Mouse (Mus musculus): ENCODE data around the gene Spin2c.

The Spin2c gene

DNA sequence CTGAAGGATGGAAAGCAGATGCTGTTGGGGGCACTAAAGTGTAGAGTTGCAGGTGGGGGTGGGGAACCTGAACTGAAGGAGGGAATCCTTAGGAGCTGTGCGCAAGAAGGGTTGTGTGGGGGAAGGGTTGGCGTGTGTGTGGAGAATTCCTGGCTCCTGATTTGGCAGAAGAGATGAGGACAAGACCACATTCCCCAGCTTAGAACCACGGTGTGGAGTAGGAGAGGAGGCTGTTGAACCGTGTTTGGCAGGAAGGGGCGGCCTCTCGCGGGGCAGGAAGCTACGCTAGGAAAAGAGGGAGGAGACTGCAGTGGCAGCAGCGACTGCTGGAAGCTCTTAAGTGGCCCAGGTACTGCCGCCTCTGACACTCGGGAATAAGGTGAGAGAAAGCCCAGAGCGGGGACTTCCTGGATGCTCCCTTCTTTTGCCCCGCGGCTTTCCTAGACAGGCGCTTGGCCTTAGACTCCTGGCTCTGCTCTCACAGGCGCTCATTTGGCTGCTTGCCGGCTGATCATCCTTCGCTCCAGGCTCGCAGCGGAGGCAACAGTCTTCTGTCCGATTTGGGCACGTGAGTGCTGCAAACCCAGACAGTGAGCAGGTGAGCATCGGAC is at the start of gene Spin2c:
TSS of gene Spin2c (plus strand) at position 275 of the 611 bp plus-strand sequence.
- peak; percentile 73 for DNase-seq (ENCODE audit: low spot score)

DNA sequence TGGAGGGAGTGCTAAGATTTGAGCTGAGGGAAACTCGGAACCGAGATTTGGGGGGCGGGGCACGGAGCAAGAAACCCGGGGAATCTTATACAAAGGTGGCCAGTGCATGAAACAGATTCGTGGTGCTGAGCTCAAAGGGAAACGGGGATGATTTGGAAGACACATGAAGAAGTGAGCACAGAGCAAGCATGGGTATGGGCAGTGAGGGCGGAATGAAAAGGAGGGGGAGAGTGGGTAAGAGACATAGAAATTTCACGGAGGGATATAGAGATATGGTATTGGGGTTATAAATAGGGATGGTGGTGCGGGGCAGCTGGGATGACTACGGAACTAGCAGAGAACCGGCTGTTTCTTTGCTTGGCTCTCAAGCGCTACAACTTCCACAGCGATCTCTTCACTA is 581 bp downstream of the Spin2c start:
- DNase-seq (ENCODE audit: low spot score): peak; percentile 15

Measured in embryo, embryonic 10.5 days (tissue).